Mouse (Mus musculus) heart, adult 9 months (tissue): ENCODE measurements around the gene Stox2.

Source experiments
- DNase-seq, 2 experiments: peaks; one replicate each; pipeline ENCODE4 v3.0.0; 2022; ENCODE audit warnings: low spot score in 2 of 2

The Stox2 gene

DNA sequence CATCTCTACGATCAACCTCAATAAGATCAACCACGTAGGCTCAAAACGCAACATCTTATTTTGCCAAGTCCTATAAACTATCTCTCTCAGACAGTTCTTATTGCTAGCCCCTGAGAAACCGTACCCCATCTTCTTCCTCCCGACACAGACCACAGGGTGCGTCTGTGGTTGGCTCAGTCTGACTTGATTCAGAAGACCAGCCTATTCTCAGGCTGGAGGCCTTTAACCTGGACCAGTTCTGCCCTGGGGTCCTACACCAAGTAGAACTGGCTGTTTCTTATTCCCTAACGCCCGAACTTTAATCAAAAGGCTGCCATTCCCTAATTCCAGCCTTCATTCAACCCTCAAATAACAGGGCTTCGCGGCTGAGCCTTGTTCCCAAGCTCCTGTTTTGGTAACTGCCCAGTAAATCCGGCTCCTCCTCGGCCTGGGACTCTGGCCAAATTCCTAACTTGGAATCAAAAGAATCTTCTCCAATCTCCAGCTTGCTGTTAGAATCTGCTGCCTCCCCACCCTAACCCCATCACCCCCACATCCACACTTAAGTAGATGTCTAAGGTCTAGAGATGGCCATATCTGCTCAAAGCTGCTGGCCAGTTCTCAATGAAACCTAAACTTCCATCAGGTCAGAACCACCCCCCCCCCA is 91.5 kb downstream of the Stox2 start:
- DNase-seq: no peak

DNA sequence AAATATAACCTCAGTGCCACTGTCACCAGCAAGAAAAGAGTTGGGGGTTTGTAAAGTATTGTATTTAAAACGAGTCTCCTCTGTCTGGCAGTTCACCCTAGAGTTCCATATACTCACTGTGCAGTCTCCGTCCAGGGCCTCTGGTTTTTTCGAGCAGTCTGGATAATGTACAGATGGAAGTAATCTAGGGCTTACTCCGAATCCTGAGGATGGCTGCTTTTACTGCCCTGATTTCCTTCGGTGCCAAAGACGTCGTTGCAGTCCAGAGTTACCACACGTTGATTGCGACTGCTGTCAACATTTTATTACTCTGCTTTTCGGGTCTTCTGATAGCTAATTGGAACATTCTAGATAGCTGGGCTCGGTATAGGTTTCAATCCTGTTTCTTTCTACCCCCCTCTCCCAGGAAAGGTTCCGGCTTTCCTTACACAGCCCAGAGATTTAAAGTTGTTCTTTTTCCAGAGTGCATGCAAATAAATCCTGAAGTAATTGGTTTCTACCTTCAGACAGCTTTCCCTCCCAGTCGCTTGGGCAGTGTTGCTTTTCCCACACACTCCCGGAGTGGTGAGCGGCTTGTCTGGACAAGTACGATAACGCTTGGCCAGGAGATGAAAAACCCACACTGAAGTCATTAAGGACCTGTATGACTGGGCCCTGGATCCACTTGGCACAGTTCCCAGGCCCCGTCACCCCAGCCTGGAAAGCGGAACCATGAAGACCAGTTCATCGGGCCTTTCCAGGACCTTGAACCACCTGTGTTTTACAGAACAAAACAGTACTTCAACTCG is 94.1 kb downstream of the Stox2 start:
- peak; percentile 61 to 67 for DNase-seq

DNA sequence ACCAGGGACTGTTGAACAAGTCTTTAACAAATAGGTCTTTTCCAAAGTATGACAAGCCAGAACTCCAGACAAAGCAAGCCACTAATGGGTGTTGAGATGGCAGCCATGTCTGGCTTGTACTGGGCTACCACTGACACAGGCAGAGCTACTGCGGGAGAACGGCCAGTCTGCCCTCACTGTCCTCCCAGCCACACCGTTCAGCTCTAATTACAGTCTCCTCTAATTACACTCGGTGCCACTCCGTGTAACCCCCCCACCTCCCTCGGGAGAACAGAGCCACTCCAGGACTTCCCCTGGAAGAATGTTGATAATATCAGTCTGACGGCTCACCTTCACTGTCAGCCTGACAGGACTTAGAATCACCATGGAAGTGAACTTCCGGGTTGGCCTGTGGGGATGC is 97.1 kb downstream of the Stox2 start:
- no peak for DNase-seq

DNA sequence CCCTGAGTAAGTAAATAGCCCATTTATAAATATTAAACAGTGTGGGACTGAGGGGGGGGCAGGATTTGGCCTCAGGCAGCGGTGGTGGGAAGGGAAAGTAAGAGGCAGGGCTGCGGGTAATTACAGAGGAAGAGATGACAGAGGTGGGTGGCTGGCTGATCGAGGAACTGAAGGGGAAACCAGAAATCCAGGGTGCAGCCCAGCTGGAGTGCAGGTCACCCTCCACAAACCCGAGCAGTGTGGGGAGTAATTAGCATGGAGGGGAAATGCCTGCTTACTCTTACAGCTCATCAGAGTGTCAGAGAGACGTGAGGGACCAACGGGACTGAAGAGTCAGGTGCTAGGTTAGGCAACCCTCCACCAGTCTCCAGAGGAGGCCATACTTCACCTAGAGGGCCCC is 98.4 kb downstream of the Stox2 start:
- no peak for DNase-seq

DNA sequence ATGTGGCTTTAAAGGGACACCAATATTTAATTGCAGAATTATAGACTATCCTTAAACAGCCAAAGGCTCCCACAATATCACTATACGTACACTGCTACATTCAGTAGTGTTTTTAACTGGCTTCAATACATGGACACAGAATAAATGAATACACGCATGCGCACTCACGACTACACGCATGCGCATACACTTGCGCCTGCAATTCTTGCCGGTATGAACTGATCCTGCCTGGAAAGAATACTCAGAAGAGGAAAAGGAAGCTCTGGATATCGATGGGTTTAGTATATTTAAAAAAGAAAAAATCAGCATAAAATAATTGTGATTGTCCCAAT is 100.4 kb downstream of the Stox2 start:
- no peak for DNase-seq

DNA sequence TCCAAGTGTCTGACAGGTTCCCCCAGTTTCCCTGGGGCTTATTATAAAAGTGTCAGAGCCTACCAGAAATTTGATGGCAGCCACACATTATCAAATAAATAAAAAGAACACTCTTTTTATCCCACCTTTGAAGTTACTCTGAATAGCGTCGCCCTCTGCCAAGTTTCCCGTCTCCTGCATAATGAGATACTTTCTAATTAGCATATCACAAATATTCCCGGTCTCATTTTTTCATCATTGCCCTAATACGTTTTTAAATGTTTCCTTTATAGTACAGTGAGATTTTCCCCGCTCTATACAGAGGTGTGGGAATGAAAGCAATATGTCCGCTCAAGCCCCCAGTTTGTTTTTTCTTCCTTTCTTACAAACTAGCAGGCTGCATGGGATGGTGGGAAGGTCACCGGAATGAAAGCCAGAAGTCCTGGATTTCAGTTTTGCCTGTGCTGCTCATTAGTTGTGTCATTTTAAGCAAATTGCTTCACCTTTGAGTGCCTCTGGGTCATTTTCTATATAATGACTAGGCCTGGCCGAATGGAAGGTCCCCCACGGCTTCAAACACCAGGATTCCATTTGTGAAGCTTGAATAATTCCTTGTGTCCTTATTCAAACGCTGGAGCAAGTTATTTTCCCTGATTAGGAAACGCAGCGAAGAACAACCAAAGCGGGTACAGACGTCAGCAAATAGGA is 100.9 kb downstream of the Stox2 start:
- DNase-seq: no peak

DNA sequence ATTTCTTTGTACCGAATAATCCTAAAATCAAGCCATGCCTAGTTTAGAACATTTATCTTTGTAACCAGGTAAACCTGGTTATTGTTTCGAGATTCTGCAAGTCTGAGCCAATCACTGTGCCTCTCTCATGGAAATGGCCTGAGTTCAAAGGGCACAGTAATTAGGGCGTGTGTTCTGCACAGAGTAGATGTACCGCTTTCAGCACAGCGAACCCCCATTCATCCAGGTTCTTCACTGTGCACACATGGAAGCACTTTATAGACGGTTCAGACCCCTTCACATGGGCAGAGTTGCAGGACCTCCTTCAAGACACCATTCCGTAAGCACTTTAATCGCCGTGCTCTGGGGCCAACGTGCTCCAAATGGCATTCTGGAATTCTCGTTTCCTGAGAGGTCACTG is 104.7 kb downstream of the Stox2 start:
- no peak for DNase-seq

DNA sequence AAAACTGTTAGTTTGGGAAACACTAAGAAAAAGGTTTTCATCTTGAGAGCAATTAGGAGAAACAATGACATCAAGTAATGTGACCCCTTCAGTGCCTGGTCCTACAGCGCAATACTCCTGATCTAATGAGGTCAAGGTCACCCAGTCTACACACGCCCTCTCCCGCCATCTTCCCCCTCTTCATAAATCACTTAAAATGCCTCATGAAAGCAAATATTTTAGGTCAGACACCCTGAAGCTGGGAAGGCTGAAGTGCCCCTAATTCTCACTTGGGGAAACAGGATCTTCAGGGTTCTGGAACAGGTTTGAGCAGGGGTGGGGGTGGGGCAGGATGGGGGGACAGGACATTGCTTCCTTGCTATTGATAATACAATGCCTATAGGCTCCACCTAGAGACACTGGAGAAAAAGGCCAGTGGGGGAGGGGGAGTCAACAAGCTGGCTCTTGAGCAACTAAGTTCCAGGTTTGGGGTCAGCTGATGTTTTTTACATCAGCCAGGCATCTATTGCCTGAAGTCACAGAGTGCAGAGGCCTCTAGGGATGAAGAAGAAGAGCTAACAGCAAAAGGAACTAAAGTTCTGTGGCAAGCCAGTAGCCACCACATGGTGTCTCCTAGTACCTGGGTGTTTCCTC is 107.4 kb downstream of the Stox2 start:
- no peak for DNase-seq

DNA sequence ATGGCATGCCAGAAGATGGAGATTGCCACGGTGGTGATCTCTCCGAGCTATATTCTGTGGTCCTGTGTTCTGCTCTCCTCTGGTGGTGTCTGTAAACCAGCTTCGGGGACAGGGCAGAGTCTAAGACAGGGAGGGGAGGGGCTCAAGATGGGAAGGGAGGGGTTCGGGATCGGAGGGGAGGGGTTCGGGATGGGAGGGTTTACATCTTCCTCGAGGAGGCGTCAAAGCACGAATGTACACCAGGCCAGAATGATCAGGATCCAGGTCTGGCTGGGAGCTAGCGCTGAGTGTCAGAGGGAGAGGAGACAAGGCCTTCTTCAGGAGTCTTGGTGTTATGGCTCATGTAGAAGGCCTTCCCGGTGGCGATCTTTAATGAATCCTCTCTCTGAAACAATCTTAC is 109.7 kb downstream of the Stox2 start:
- DNase-seq: no peak

DNA sequence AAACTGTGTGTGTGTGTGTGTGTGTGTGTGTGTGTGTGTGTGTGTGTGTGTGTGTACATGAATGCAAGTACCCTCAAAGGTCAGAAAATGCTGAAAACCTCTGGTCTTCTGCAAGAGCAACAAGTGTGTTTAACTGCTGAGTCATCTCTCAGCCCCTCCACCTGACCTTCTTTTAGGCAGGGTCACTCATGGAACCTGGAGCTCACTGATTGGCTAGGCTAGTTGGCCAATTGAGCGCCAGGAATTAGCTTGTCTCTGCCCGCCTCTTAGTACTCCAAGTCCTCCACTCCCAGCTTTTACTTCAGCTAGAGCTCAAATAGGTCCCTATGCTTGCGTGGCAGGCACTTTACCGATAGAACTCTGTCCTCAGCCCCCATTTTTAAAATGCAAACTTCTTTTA is 110.2 kb downstream of the Stox2 start:
- DNase-seq: no peak

DNA sequence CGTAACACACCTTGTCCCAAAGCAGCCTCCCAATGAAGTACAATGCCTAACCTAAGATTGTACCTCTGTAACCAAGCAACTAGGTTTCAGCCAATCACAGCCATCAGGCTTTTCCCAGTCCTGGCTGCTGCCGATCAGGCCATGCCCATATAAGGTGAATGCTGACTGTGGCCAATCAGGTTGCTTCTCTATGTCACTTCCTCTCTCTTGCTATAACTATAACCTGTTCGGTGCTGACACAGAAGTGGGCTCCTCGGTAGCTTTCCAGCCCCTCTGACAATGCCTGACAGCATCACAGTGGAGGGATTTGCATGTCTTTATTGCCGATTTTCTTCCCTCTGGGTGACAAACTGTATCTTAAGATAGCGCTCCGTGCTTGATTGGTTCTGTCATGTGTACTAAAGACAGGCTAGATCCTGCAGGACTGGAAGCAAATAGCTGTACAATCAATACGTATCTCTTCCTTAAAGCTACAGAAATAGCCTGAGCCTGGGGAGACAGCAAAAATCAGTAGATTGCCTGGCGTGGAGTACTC is 111.9 kb downstream of the Stox2 start:
- peak; percentile 33 to 35 for DNase-seq

DNA sequence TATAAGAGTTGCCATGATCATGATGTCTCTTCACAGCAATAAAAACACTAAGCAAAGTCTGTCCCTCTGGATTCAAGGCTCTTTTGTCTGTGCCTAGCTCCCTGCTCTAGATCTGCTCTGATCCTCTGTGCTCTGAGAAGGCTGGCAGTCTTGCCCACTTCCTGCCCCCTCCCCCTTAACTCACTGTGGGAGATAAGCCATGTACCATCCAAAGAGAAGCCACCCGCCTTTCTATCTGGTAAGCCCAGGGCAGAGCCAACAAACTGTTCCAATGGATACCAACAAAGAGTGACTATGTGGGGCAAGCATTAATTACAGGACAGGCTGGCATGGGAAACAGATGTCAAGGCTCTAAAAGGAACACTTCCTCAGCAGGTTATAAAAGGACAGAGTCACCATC is 113.2 kb downstream of the Stox2 start:
- no peak for DNase-seq

DNA sequence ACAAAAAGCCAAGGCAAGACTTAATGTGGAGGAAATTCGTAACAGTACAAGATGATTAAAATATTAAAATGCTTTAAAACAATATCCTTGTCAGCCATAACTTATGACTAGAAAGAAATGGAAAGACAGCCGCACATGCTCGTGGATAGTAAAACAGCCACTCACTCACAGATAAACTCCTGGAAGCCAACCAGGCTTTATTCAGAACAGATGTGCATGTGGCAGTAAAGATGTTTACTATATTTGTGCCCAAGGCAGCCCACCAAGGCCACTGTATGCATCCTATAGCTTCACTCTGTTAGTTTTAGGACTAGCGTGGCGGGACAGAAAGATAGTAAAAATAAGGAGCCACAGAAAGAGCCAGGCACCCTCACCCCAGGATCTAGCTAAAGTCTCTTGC is 115.2 kb downstream of the Stox2 start:
- DNase-seq: no peak

DNA sequence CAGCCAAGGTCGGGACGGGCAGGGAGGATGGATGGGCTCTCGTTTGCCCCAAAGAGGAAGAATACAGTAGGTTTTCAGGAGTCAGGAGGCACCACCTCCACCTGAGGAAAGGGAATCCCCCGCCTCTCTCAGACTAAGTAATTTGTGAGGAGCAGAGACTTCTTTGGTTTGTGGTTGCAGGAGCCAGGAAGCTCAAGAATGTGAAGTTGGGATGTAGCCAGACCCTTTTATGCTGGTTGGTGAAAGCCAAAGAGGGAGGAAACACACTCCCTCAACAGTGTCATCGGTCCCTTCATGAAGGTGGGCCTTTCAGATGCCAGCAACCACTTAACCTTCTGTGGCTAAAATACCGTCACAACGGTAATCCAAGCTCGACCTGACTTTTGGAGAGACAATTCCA is 119.8 kb downstream of the Stox2 start:
- no peak for DNase-seq

DNA sequence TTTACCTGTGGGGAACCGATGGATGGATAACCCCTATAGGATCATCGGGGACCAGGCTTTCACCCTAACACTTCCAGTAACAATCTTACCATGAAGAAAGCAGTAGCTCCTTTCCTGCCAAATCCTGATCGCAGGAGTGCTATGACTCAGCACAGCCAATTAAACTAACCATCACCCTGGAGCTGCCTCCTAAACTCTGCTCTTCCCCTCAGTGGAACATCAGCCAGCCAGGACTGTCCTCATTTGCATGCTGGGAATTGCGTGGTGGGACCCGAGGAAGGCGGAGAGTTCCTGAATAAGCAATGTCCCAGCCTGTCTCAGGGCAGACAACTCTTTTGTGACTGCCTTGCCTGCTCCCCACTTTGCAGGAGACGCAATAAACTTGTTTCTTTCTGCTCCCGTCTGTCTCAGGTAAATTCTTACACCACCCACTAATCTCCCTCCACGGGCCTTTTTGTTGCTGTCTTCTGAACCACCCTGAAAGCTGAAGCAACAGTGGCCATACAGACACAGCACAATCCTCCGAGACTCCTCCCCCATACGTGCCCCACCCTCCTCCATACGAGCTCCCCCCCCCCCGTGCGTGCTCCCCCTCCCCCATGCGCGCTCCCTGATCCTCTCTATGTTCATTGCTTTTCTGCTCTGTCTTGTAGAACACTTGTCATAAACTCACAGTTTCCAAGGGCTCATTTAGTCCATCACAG is 121.9 kb downstream of the Stox2 start:
- no peak for DNase-seq

DNA sequence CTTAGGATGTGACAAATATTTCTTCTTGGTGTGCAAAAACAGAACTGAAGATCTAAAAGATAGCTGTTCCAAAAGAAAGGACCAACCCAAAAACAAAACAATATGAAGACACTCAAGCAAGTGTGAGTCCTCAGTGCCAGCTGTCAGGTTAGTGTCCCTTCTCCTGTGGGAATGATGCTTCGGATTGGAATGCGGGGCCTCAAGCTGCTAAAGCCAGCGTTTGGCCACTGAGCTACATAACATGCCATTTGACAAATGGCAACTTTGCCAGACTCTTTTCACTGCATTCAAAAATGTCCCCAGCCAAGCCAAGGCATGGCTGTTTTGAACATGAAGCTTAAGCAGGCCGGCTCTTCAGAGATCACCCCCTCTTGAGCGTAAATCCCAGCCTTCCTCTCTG is 124.9 kb downstream of the Stox2 start:
- no peak for DNase-seq

DNA sequence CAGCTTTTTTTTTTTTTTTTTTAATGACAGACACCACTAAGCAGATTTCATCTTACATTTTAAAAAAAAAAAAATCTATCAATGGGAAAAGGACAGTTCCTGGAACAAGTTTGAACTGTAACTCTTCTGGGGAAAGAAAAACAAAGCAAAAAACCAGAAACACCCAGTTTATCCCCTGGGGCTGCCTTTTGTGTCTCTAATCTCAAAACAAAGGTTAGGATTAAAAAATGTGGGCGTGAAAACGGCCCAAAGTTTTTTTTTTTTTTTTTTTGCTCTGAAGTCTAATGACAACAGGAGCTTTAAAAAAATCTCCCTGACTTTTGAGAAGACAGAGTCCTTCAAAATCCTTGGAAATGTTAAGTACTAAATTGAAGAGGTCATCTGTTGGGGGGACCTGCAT is 125.5 kb downstream of the Stox2 start:
- DNase-seq: no peak

DNA sequence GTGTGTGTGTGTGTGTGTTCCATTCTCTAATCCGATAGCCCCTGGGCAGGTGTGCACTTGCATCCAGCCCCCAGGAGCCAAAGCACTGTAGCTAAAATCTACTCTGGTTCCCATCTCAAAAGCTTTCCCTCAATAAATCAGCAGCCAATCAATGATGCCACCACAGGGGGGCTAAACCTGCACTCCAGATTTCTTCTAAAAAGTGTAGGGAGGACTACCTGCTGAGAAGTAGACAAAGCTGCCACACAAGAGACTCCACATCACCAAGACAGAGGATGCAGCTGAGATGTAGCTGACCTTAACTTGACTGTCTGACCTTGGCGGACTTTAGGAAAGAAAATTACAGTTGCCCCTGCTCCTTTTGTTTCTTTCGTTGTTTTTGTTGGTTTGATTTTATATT is 127.7 kb downstream of the Stox2 start:
- no peak for DNase-seq

DNA sequence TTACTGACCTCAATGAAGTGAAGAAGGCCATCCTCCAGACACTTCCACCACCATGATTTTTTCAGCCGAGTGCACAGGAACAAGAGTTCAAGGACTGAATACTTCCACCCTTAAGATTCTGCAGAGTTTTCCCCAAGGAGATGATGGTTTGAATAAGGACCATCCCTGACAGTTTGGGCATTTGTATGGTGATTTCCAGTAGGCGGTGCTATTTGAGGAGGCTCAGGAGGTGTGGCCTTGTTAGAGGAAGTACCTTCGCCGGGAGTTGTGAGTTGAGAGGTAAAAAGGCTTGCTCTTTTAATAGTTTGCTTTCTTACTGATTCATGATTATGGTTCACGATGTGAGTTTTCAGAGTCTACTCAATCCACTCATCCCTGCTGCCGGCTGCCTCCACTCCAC is 138.0 kb downstream of the Stox2 start:
- DNase-seq: no peak

DNA sequence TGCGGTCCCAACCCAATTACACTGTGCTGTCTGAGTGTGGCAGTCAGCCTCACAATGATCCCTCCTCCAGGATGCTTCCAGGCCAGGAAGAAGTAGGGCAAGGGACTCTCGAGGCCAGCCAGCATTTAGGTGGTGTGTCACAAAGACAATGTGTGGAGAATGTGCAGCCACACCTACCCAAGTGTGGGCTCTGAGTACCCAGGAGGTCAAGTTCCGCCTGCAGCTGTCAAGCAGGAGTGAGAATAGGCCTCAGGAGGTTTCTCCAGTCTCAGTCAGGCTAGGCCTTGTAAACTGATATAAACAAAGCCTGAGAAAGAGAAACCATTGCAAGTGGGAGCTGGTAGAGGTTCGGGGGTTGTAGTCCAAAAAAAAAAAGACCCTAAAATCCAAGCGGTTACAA is 139.8 kb downstream of the Stox2 start:
- no peak for DNase-seq

DNA sequence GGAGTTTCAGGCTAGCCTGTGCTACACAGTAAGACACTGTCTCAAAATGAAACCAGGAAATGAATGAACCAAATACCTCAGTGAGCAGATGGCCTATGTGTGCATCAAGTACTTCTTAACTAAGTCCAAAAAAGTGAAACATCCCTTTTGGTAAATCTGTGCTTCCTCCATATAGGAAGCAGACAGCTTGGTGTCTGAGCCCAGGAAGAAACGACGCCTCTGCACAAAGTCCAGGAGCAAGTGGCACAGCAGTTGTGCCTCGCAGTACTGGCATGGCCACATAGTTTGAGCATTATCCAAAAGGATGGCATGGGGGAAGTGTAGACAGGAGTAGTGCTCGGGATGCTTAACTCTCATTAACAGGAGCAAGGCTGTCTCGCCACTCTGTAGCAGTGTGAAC is 140.3 kb downstream of the Stox2 start:
- DNase-seq: no peak

DNA sequence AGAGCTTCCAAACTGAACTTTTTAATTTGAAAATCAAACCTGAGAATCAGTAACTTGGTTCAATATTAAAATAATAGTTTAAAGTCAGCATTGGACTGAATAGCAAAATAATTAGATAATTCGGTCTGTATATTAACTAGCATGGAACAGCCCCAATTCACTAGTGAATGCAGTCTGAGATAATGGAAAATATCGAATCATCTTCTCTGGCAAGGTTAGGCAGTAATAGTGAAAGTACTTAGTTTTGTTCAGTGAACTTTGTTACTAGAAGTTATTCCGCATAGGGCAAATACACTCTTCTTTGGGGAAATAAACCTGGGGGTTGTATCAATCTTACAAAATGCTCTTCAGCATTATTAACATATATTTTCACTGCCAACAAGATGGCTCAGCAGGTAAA is 147.7 kb downstream of the Stox2 start:
- DNase-seq: no peak
